ENCODE assay signal across 17 mouse cellular contexts in genomic region chr14:76043251-76044163, GRCm38 (mm10). TPM values are rescaled to one million over a fixed set of nuclear protein-coding genes. Genes with fewer than 3 reads are reported as not detected.
DNase-seq lines count a peak whose midpoint lies in the region.
"Had no signal": no experiment of that assay in that cellular context is flagged by ENCODE, and none has a peak within 500 bp of the region (broad histone marks: within the 10 kb centered on the region; RNA-seq: fewer than 3 reads in every experiment).

No protein-coding gene starts in this region.

- peak; percentile 34 for DNase-seq in heart, adult 11 months
- DNase-seq in heart, adult 8-10 months (ENCODE audit: low spot score) = no peak
- DNase-seq in layer of hippocampus, adult 18-20 months (ENCODE audit: low spot score in 2 of 2) = peak; percentile 55 to 81
- DNase-seq in layer of hippocampus, postnatal 10 days (ENCODE audit: low spot score in 2 of 2) = no peak
- DNase-seq in right cerebral cortex, adult 18-20 months = peak; percentile 18
- DNase-seq in right cerebral cortex, postnatal 25 days = no peak
- DNase-seq in telencephalon, adult 2 months (ENCODE audit: low read depth, low spot score) = peak; percentile 38
- DNase-seq in gastrocnemius, adult 18-20 months (ENCODE audit: low spot score) = no peak
- DNase-seq: adrenal gland, adult 2 months; adrenal gland, postnatal 25 days; cerebellum, adult 2 months; cerebellum, postnatal 10 days; embryo, embryonic 11 days; gastrocnemius, adult 2 months; gastrocnemius, postnatal 25 days; heart, postnatal 10 days; heart, postnatal 4 days had no signal

RNA-seq across cellular contexts. Expression of gene Gtf2f2, which starts 32.8 kb away (rescaled TPM):
- 10 to 100 TPM; 11.5 to 12.8 (median 11.9) TPM for total RNA-seq in heart, adult 8-10 months (2022)
- total RNA-seq in layer of hippocampus, adult 18-20 months (2021) = 10 to 100 TPM; 22.4 to 23.0 TPM
- 10 to 100 TPM; 26.7 to 27.0 TPM for total RNA-seq in layer of hippocampus, postnatal 10 days (2021)
- total RNA-seq in gastrocnemius, adult 18-20 months (2021) = 10 to 100 TPM; 11.9 to 13.1 TPM

Comparison
In these comparisons a context has a peak if more than half of its experiments do, and no peak if none do; other contexts are left out.
1. DNase-seq: peak in heart, adult 11 months (single experiment), layer of hippocampus, adult 18-20 months (2 of 2), right cerebral cortex, adult 18-20 months (single experiment) and telencephalon, adult 2 months (single experiment); none in heart, adult 8-10 months (single experiment), layer of hippocampus, postnatal 10 days (0 of 2), right cerebral cortex, postnatal 25 days (single experiment) and gastrocnemius, adult 18-20 months (single experiment).